Mouse (Mus musculus) heart, embryonic 12.5 days (tissue): ENCODE measurements around the gene Prim2. TPM values are rescaled to one million over a fixed set of nuclear protein-coding genes. Genes with fewer than 3 reads are reported as not detected.
"Not testable (repeated sequence)": the region's sequence is repeated elsewhere in the genome, so short reads cannot be mapped to it uniquely, and the experiment has no call there.

Source experiments
- ATAC-seq: fragments of 200-750 bp; cut with Nextera tagmentation; 2 replicates; pipeline ENCODE4 v1.8.0; 2017; ENCODE audit warnings: moderate TSS enrichment, moderate library complexity; ENCODE audit not compliant: insufficient number of reproducible peaks, low FRiP score
- H3K27ac ChIP-seq: fragments of 300-500 bp; sonication (generic); 2 replicates; pipeline ENCODE4 v1.5.1; 2016; ENCODE audit warnings: mild to moderate bottlenecking, moderate library complexity; ENCODE audit not compliant: poor library complexity, severe bottlenecking
- H3K27me3 ChIP-seq: fragments of 300-500 bp; sonication (generic); replicated peaks from 2 replicates; pipeline ENCODE4 v1.6.1; 2016; ENCODE audit warnings: mild to moderate bottlenecking, moderate library complexity
- H3K36me3 ChIP-seq: fragments of 300-500 bp; sonication (generic); 2 replicates; pipeline ENCODE4 v1.6.1; 2016; ENCODE audit warnings: mild to moderate bottlenecking, moderate library complexity
- H3K4me1 ChIP-seq: fragments of 300-500 bp; sonication (generic); replicated peaks from 2 replicates; pipeline ENCODE4 v1.6.1; 2016; ENCODE audit warnings: mild to moderate bottlenecking
- H3K4me2 ChIP-seq: fragments of 300-500 bp; sonication (generic); 2 replicates; pipeline ENCODE4 v1.6.1; 2016; ENCODE audit warnings: mild to moderate bottlenecking, moderate library complexity
- H3K4me3 ChIP-seq: fragments of 300-500 bp; sonication (generic); 2 replicates; pipeline ENCODE4 v1.5.1; 2016; ENCODE audit warnings: mild to moderate bottlenecking
- H3K9ac ChIP-seq: fragments of 300-500 bp; sonication (generic); 2 replicates; pipeline ENCODE4 v1.6.1; 2016; ENCODE audit warnings: mild to moderate bottlenecking, moderate library complexity
- H3K9me3 ChIP-seq: fragments of 300-500 bp; sonication (generic); replicated peaks from 2 replicates; pipeline ENCODE4 v1.6.1; 2016; ENCODE audit warnings: mild to moderate bottlenecking, moderate library complexity
- WGBS: fragments of 180-500 bp; shearing (Covaris S2); methylation state at CpG from one replicate; pipeline ENCODE4 v1.1.7; 2016; 5-methylcytosine and 5-hydroxymethylcytosine counted together
- polyA plus RNA-seq: library from polyadenylated mRNA; unstranded; fragments of >200 nt; fragmentation: Nextera tagmentation; extraction: Ambion mirVana; gene quantifications from 2 replicates; pipeline ENCODE4 v1.2.1, GENCODE M21; 2016

Gene Prim2
- polyA plus RNA-seq, 1 experiment from 2014 or later = 20.9 TPM

DNA sequence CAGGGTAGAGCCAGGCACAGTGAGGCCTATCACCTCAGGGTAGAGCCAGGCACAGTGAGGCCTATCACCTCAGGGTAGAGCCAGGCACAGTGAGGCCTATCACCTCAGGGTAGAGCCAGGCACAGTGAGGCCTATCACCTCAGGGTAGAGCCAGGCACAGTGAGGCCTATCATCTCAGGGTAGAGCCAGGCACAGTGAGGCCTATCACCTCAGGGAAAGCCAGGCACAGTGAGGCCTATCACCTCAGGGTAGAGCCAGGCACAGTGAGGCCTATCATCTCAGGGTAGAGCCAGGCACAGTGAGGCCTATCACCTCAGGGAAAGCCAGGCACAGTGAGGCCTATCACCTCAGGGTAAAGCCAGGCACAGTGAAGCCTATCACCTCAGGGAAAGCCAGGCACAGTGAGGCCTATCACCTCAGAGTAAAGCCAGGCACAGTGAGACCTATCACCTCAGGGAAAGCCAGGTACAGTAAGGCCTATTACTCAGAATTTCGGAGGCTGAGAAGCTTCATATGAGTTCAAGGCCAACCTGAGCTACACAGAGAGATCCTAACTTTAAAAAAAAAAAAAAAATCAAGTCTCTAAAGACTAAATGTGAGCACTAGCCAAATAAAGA lies 38.5 kb downstream of the Prim2 start:
- H3K4me3 ChIP-seq, H3K4me1 ChIP-seq, H3K27ac ChIP-seq, H3K27me3 ChIP-seq, H3K4me2 ChIP-seq, H3K9me3 ChIP-seq, H3K9ac ChIP-seq, ATAC-seq: not testable (repeated sequence)
- 87% methylated on average over 1 of the region's 1 CpGs for WGBS
- H3K36me3 ChIP-seq = peaks cover 48% of the 10 kb centered on the region

GRCm38 (mm10) chr1:33627803-33628202 lies 41.8 kb downstream of the Prim2 start:
- Histone ChIP-seq H3K9me3 (no peaks in the 10 kb centered on the region), H3K9ac (no peak overlapping the region), H3K4me2 (no peak overlapping the region), H3K4me1 (no peaks in the 10 kb centered on the region), H3K36me3 (peaks cover 47% of the 10 kb centered on the region), H3K27ac (no peak overlapping the region), H3K4me3 (no peak overlapping the region), H3K27me3 (no peaks in the 10 kb centered on the region)
- WGBS = 87% methylated on average over 6 of the region's 6 CpGs
- ATAC-seq = no peak

DNA sequence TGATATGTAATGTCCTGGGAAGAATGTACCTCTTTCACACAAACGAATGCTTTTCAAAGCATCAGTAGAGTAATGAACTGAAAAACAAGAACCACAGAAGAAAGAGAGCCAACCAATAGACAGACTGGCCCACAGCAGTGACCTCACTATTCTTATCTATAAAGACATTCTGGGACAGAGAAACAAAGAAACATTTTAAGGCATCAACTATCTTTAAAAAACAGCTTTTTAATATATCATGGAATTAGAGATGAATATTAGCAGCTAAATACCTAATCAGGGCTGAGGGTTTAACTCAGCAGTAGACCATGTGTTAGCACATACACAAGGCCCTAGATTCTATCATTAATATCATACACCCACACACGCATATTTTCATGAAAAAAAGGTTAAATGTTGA lies 42.5 kb downstream of the Prim2 start:
- Histone ChIP-seq H3K4me1 (no peaks in the 10 kb centered on the region), H3K4me2 (no peak overlapping the region), H3K4me3 (no peak overlapping the region), H3K9me3 (no peaks in the 10 kb centered on the region), H3K9ac (no peak overlapping the region), H3K27me3 (no peaks in the 10 kb centered on the region), H3K36me3 (peaks cover 42% of the 10 kb centered on the region), H3K27ac (no peak overlapping the region)
- 78% methylated on average over 2 of the region's 2 CpGs for WGBS
- ATAC-seq = no peak

DNA sequence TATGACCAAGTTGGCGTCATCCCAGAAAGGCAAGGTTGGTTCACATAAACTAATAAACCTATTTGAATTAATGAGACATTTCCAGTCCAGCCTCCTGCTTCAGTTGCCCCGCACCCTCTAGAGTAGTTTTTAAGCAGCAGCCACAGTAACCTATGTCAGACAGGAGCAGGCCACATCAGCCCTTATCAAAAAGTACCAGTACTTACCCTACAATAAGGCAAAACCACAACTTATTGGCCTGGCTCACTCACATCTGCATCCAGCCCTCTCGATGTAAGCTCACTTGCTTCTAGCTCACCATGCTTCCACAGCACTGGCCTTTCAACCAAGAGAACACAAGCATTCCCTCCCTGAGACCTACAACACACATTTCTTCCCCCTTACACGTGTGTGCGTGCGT lies 44.7 kb downstream of the Prim2 start:
- H3K4me3 ChIP-seq = no peak overlapping the region
- ATAC-seq = no peak
- H3K36me3 ChIP-seq = peaks cover 42% of the 10 kb centered on the region
- H3K9ac ChIP-seq = no peak overlapping the region
- no peaks in the 10 kb centered on the region for H3K27me3 ChIP-seq
- H3K4me2 ChIP-seq = no peak overlapping the region
- no peaks in the 10 kb centered on the region for H3K4me1 ChIP-seq
- 93% methylated on average over 6 of the region's 6 CpGs for WGBS
- no peaks in the 10 kb centered on the region for H3K9me3 ChIP-seq
- H3K27ac ChIP-seq = no peak overlapping the region

- Histone ChIP-seq H3K36me3 (peaks cover 37% of the 10 kb centered on the region), H3K9me3 (no peaks in the 10 kb centered on the region), H3K9ac (no peak overlapping the region), H3K27me3 (no peaks in the 10 kb centered on the region), H3K4me2 (no peak overlapping the region), H3K4me3 (no peak overlapping the region), H3K27ac (no peak overlapping the region), H3K4me1 (no peaks in the 10 kb centered on the region)
- ATAC-seq = no peak
- 78% methylated on average over 4 of the region's 4 CpGs for WGBS
Measured at GRCm38 (mm10) chr1:33624441-33624840, 45.2 kb downstream of the Prim2 start.

DNA sequence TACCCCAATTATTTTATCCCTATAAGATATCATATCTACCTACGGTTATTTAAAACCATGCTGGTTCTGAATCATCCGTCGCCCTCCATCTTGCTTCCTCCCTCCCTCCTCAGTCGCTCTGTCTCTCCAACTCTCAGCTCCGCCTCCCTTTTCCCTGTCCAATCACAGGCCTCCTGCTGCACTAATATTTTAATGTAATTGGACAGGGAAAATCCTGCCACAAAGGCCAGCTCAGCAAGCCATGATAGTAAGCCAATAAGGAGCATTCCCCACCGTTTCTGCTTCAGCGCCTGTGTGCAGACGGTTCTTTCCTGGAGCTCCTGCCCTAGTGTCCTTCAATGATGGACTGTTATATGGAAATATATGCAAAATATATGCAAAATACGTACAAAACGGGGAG lies 47.8 kb downstream of the Prim2 start:
- H3K36me3 ChIP-seq = peaks cover 25% of the 10 kb centered on the region; the same call in 1 of the 2 replicates
- H3K27ac ChIP-seq = no peak overlapping the region
- no peak overlapping the region for H3K9ac ChIP-seq
- WGBS = 90% methylated on average over 10 of the region's 10 CpGs
- H3K4me3 ChIP-seq = no peak overlapping the region
- no peaks in the 10 kb centered on the region for H3K9me3 ChIP-seq
- no peaks in the 10 kb centered on the region for H3K27me3 ChIP-seq
- no peak overlapping the region for H3K4me2 ChIP-seq
- no peaks in the 10 kb centered on the region for H3K4me1 ChIP-seq
- ATAC-seq = no peak

DNA sequence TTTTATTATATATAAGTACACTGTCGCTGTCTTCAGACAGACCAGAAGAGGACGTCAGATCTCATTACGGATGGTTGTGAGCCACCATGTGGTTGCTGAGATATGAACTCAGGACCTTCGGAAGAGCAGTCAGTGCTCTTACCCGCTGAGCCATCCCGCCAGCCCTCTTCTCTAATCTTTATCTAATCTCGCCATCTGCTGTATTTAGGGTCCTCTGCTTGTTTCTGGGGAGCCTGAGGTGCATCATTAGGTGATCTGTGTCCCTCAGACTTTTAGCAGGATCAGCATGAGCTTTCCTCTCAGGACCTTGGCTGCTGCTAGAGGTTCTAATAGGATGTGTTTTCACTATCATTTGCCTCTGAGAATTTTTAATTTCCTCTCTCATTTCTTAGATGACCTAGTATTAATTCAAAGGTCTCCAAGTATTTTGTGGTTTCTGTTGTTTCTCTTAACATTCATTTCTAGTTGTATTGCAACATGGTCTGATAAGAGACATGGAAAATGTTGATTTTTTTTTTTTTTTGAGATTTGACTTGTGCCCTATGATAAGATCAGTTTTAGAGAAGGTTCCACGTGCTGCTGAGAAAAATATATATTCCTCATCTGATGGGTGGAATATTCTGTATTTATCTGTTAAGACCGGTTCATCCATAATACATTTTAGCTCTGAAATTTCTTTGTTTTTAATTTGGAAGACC lies 49.4 kb downstream of the Prim2 start:
- ATAC-seq = no peak
- Histone ChIP-seq H3K4me2 (no peak overlapping the region), H3K4me3 (no peak overlapping the region), H3K27me3 (no peaks in the 10 kb centered on the region), H3K9ac (no peak overlapping the region), H3K9me3 (no peaks in the 10 kb centered on the region), H3K4me1 (no peaks in the 10 kb centered on the region), H3K27ac (no peak overlapping the region), H3K36me3 (peaks cover 20% of the 10 kb centered on the region; the same call in 1 of the 2 replicates)
- 75% methylated on average over 9 of the region's 9 CpGs for WGBS

DNA sequence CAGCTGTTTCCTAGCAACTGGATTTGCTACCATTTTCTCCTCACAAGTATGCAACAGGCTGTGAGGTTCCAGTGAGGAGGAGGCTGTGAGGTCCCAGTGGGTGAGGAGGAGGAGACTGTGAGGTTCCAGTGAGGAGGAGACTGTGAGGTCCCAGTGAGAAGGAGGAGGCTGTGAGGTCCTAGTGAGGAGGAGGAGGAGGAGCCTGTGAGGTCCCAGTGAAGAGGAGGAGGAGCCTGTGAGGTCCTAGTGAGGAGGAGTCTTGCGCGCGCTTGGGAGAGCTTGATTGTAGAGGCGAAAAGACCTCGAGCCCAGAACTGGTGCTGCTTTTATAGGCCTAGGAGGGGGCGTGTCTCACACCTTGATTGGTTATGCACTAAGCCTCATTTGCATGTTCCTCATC lies 53.0 kb downstream of the Prim2 start:
- 95% methylated on average over 5 of the region's 6 CpGs for WGBS
- not testable (repeated sequence) for H3K4me3 ChIP-seq, H3K27me3 ChIP-seq, H3K9ac ChIP-seq, H3K4me2 ChIP-seq, H3K4me1 ChIP-seq, ATAC-seq, H3K27ac ChIP-seq, H3K9me3 ChIP-seq, H3K36me3 ChIP-seq

DNA sequence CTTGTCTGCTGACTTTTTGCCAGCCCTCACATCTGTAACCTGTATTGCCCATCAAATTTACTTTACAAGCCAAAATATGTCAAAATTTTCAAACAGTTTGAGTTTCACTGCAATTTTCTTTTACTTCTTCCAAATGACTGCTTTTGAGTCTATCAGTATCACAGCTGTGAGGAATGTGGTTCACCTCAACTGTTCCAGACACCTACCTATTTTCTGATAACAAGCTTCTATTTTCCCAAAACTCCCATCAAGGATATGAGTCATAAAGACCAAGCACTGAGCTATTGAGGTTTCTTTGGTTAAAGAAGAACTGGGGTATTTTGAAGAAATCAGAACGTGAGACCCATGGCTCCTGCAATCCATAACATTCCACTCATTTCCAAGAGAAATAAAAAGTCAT lies 57.5 kb downstream of the Prim2 start:
- H3K9me3 ChIP-seq = 0 out of 2 replicates have a peak, but pooled peaks cover 3% of the 10 kb centered on the region
- no peaks in the 10 kb centered on the region for H3K27me3 ChIP-seq
- no peak overlapping the region for H3K9ac ChIP-seq
- peaks cover 8% of the 10 kb centered on the region; the same call in 1 of the 2 replicates for H3K36me3 ChIP-seq
- 74% methylated on average over 1 of the region's 1 CpGs for WGBS
- no peak overlapping the region for H3K4me3 ChIP-seq
- H3K27ac ChIP-seq = no peak overlapping the region
- ATAC-seq = no peak
- no peak overlapping the region for H3K4me2 ChIP-seq
- H3K4me1 ChIP-seq = peaks cover 5% of the 10 kb centered on the region

DNA sequence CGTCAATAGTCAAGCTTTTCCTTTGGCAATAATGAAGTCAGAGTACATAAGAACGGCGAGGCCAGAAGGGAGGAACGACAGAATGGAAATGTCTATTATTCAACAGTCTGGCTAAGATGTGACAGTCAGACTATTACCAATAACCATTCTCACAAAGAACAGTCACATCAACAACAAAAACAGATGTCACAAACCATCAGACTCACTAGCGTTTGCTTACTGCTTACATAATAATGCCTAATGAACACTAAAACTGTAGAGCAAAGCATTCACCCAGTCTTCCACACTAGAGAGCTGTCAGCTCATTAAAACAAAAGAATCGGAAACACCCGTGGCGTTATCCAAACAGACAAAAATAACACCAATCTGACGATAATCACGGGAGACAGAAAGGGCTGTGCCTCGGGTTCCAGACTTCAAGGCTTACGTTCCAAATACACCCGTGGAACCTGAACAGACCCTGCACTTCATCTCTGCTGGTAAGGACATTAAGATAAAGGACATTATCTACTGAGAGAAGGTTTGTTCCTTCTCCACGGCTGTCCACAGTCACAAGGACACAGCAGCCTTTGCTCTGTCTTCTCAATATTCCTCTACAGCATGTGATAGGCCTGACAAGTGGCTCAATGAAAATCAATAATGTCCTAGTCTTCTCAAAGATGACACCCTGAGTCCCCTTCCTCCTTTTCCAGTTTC lies 59.4 kb downstream of the Prim2 start:
- Histone ChIP-seq H3K9me3 (0 out of 2 replicates have a peak, but pooled peaks cover 7% of the 10 kb centered on the region), H3K27me3 (no peaks in the 10 kb centered on the region), H3K9ac (no peak overlapping the region), H3K4me3 (no peak overlapping the region), H3K36me3 (peaks cover 8% of the 10 kb centered on the region; the same call in 1 of the 2 replicates), H3K27ac (no peak overlapping the region), H3K4me2 (peak overlapping the region; percentile 34), H3K4me1 (peaks cover 5% of the 10 kb centered on the region)
- WGBS = 39% methylated on average over 14 of the region's 14 CpGs
- no peak for ATAC-seq

- 0 out of 2 replicates have a peak, but pooled peaks cover 7% of the 10 kb centered on the region for H3K9me3 ChIP-seq
- no peak overlapping the region for H3K27ac ChIP-seq
- WGBS = 87% methylated on average over 2 of the region's 2 CpGs
- no peak for ATAC-seq
- H3K27me3 ChIP-seq = no peaks in the 10 kb centered on the region
- peaks cover 5% of the 10 kb centered on the region for H3K4me1 ChIP-seq
- H3K9ac ChIP-seq = no peak overlapping the region
- H3K36me3 ChIP-seq = peaks cover 8% of the 10 kb centered on the region; the same call in 1 of the 2 replicates
- no peak overlapping the region for H3K4me2 ChIP-seq
- H3K4me3 ChIP-seq = no peak overlapping the region
Measured at GRCm38 (mm10) chr1:33608133-33608532, 61.5 kb downstream of the Prim2 start.
